Mouse (Mus musculus) erythroblast, embryonic 14.5 days (primary cell): ENCODE measurements around the gene Nr4a2.

Experiments
- GATA1 ChIP-seq: IDR thresholded peaks from 2 replicates; pipeline ENCODE4 v1.6.1; 2012; ENCODE audit warnings: low read length, inconsistent platforms, mixed read lengths
- TAL1 ChIP-seq: IDR thresholded peaks from 3 replicates; pipeline ENCODE4 v1.6.1; 2012; ENCODE audit warnings: low read length, inconsistent platforms, mixed read lengths

- no peak for TF ChIP-seq TAL1
- TF ChIP-seq GATA1: no peak
These were observed 60.3 kb downstream of the Nr4a2 start for GRCm38 (mm10) chr2:57063480-57063879.
